Mouse (Mus musculus) small intestine, adult 2 months (tissue): Measurements from ENCODE around the gene Tmcc1. TPM values are rescaled to one million over a fixed set of nuclear protein-coding genes. Genes with fewer than 3 reads are reported as not detected.
"Not testable (repeated sequence)": the region's sequence is repeated elsewhere in the genome, so short reads cannot be mapped to it uniquely, and the experiment has no call there.

Source experiments
- H3K27ac ChIP-seq: fragments of 200-500 bp; 2 replicates; pipeline ENCODE4 v1.5.1; 2012; ENCODE audit warnings: low read depth, low read length, control low read depth, inconsistent platforms; ENCODE audit not compliant: insufficient read depth
- H3K27me3 ChIP-seq: fragments of 200-500 bp; 2 replicates; pipeline ENCODE4 v1.6.1; 2012; ENCODE audit warnings: mild to moderate bottlenecking, moderate library complexity, low read length, inconsistent platforms; ENCODE audit not compliant: control insufficient read depth, insufficient read depth
- H3K36me3 ChIP-seq: fragments of 200-500 bp; 2 replicates; pipeline ENCODE4 v1.6.1; 2012; ENCODE audit warnings: mild to moderate bottlenecking, low read length, control low read depth, inconsistent platforms; ENCODE audit not compliant: control insufficient read depth, insufficient read depth
- H3K4me1 ChIP-seq: fragments of 200-500 bp; 2 replicates; pipeline ENCODE4 v1.6.1; 2012; ENCODE audit warnings: low read length, inconsistent platforms, mixed read lengths; ENCODE audit not compliant: control insufficient read depth, insufficient read depth, insufficient read length
- H3K4me3 ChIP-seq: fragments of 200-500 bp; 2 replicates; pipeline ENCODE4 v1.5.1; 2012; ENCODE audit warnings: low read depth, mild to moderate bottlenecking, control low read depth, inconsistent platforms, low read length, moderate library complexity
- CTCF ChIP-seq: fragments of 200-500 bp; IDR thresholded peaks from 2 replicates; pipeline ENCODE4 v1.5.1; 2012; ENCODE audit warnings: low read depth, mild to moderate bottlenecking, control low read depth, inconsistent platforms, low read length, moderate library complexity, mixed read lengths; ENCODE audit not compliant: insufficient replicate concordance, insufficient read length; ENCODE audit errors: extremely low read depth
- POLR2A ChIP-seq: fragments of 200-500 bp; IDR thresholded peaks from 2 replicates; pipeline ENCODE4 v1.6.1; 2012; ENCODE audit warnings: low read depth, mild to moderate bottlenecking, control low read depth, inconsistent platforms, low read length, moderate library complexity
- WGBS: fragments of 180-500 bp; shearing (Covaris S2); methylation state at CpG from one replicate; pipeline ENCODE4 v1.1.7; 2018; 5-methylcytosine and 5-hydroxymethylcytosine counted together
- polyA plus RNA-seq: library from polyadenylated mRNA; depleted of rRNA; stranded (reverse); fragments of >200 nt; gene quantifications from 2 replicates; pipeline ENCODE4 v1.2.3, GENCODE M21; 2012; rRNA removed

Tmcc1 gene
- polyA plus RNA-seq: 4.0 and 11.7 TPM in 2 replicates

DNA sequence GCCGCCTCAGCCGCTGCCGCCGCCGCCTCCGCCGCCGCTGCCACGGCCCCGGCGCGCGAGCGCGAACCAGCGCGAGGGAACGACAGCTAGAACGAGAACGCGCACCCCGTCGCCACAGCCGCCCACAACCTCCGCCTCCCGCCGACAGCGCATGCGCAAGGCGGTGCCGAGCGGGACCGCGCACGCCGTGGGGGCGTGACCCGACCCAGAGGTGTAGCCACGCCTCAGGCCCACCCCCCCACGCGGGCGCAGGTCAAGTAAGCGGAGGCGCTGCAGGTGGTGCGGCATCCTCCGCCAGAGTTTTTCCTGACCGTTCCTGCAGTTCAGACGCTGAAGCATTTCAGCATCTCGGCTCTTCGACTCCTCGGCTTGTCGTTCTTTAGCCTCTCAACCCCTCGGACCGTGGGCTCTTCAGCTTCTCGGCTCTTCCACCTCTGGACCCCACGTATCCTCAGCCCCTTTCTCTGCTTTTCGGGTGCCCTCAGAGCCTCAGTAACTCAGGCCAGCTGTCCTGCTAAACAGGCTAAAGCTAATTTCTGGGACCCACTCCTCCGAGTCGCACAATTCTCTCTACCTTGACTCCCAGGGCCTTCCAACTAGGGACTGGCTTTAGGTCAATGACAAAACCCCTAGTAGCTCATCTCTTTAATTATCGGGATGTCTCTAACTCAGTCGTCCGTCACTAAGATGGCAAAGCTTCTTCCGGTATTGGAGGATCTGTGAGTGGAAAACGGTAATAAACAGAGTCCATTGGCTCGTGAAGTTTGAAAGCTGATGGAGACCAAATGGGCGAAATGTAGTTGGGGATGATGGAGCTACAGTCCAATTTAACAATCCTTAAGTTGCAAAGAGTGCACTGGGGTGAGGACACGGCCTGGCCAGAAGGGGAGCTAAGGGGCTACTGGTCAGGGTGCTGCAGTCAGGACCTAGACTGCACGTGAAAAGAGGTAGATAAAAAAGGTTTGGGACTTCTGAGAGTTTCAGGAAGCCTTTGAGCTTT lies at the start of gene Tmcc1:
TSS of gene Tmcc1 (minus strand) at position 93 of the 1,000 bp plus-strand sequence.
- H3K27ac ChIP-seq: peak within 1 kb of the TSS; percentile 19; the same call in 1 of the 2 replicates
- peaks cover 6% of the 10 kb centered on the region; the same call in 1 of the 2 replicates for H3K4me1 ChIP-seq
- no peaks in the 10 kb centered on the region for H3K36me3 ChIP-seq
- peak within 1 kb of the TSS; percentile 83 for H3K4me3 ChIP-seq
- H3K27me3 ChIP-seq: no peaks in the 10 kb centered on the region
- WGBS: 1% methylated on average over 68 of the region's 68 CpGs
- TF ChIP-seq CTCF (no peak), POLR2A (peak; percentile 68; the same call in 1 of the 2 replicates)

DNA sequence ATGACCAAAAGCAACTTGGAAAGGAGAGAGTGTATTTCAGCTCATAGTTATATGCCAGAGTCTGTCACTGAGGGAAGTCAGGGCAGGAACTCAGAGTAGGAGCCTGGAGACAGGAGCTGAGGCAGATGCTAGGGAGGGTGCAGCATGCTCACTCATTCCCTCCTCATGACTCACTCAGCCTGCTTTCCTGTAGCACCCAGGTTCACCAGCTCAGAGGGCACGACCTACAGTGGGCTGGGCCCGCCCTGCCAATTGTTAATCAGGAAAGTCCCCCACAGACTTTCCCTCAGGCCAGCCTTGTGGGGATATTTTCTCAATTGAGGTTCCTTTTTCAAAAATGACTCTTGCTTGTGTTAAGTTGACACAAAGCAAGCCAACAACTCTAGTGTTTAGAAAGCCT lies 47.1 kb upstream of the Tmcc1 start:
- H3K36me3 ChIP-seq: peaks cover 57% of the 10 kb centered on the region
- TF ChIP-seq CTCF: no peak
- TF ChIP-seq POLR2A: no peak
- 64% methylated on average over 2 of the region's 2 CpGs for WGBS
- no peak overlapping the region for H3K27ac ChIP-seq
- H3K4me3 ChIP-seq: no peak overlapping the region
- H3K4me1 ChIP-seq: no peaks in the 10 kb centered on the region
- H3K27me3 ChIP-seq: no peaks in the 10 kb centered on the region

DNA sequence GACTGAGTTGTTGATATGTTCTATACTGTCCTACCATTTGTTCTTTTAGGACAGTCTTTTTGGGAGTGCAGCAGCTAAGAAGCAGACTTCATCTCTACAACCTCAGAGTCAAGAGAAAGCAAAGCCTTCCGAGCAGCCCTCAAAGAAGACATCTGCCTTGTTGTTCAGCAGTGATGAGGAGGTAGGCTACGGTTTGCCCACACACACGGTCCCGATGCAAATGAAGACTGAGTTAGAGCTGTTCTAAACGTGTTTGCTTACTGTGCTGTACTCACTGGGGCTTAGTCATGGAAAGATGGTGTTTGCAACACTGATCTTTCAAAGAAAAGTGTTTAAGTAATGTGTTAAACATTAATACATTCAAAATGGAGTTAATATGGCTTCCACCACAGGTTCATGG lies 44.8 kb upstream of the Tmcc1 start:
- Histone ChIP-seq H3K36me3 (peaks cover 48% of the 10 kb centered on the region), H3K4me1 (no peaks in the 10 kb centered on the region), H3K27me3 (no peaks in the 10 kb centered on the region), H3K4me3 (no peak overlapping the region), H3K27ac (no peak overlapping the region)
- 89% methylated on average over 5 of the region's 5 CpGs for WGBS
- no peak for TF ChIP-seq CTCF
- TF ChIP-seq POLR2A: no peak

DNA sequence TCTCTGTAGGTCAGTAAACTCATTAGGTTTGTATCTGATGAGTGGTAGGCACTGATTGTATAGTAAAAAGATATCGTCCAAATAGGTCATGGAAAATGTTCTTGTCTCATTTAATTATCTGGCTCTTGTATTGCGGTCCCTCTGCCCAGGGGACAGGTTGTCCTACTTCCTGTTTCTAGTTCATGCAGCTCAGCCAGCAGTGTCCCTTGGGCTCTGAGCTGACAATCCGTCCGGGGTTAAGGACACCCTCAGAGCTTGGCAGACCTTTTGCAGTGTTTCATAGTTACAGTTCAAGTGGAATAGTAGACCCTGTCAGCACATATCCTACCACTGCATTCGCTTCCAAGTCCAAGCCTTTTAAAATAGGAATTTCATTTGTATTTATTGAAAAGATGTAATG lies 42.0 kb upstream of the Tmcc1 start:
- TF ChIP-seq POLR2A: no peak
- no peak for TF ChIP-seq CTCF
- WGBS: 84% methylated on average over 5 of the region's 5 CpGs
- Histone ChIP-seq H3K27ac (no peak overlapping the region), H3K4me3 (no peak overlapping the region), H3K4me1 (no peaks in the 10 kb centered on the region), H3K36me3 (peaks cover 47% of the 10 kb centered on the region), H3K27me3 (no peaks in the 10 kb centered on the region)

DNA sequence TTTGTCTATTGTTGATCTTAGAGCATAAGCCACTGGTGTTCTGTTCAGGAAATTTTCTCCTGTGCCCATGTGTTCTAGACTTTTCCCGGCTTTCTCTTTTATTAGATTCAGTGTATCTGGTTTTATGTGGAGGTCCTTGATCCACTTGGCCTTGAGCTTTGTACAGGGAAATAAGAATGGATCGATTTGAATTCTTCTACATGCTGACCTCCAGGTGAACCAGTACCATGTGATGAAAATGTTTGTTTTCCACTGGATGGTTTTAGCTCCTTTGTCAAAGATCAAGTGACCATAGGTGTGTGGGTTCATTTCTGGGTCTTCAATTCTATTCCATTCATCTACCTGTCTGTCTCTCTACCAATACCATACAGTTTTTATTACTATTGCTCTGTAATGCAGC lies 41.5 kb upstream of the Tmcc1 start:
- H3K27ac ChIP-seq, H3K27me3 ChIP-seq, H3K4me1 ChIP-seq, H3K4me3 ChIP-seq: not testable (repeated sequence)
- peaks cover 46% of the 10 kb centered on the region for H3K36me3 ChIP-seq
- WGBS: 63% methylated on average over 2 of the region's 2 CpGs

DNA sequence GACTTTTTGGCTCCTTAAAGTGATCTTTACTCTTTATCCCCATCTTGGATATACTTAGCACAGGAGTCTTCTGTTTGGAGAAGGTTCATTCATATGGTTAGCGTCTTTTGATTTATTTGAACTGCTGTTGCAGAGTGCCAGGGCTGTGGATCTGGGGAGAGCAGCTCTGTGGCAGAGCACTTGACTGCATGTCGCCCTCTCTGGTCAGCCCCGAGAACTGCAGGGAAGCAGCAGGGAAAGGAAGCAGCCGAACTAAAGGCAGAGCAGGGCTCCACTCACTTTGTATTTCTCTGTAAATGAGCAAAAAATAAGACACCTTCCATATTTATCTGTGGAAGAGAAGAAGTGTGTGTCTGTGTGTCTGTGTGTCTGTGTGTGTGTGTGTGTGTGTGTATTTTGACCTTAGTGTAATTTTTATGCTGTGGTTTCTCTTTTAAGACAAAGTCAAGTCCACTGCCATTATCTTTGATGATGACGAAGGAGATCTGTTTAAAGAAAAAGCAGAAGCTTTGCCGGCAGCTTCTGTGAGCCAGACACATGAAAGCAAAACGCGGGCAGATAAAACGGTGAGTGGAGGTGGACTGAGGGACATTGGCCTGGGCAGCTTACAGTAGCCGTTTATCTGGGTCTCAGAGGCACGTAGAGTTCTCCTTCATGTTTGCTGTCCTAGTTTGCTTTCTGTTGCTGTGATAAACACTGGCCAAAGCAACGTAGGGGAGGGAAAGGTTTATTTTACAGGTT lies 35.7 kb upstream of the Tmcc1 start:
- peaks cover 43% of the 10 kb centered on the region for H3K36me3 ChIP-seq
- no peaks in the 10 kb centered on the region for H3K4me1 ChIP-seq
- H3K27me3 ChIP-seq: no peaks in the 10 kb centered on the region

DNA sequence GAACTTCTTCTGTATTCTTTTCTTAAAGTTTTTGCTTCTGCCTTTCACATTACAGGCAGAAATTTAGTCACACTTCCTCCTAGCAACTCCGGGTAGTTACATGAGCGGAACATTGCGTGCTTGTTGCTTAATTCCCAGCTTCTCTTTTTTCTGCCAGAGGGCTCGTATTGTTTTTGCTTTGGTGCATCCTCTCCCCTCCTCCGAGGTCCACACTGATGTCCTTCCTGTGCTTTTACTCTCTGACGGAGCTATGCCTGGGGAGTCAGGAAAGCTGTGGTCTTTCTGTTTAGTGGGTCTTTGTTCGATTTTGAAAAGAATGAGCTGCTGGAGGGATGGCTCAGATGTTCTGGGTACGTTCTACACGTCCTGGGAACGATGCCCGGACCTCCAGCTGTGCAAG lies 34.5 kb upstream of the Tmcc1 start:
- H3K36me3 ChIP-seq: peaks cover 48% of the 10 kb centered on the region

More for the DNA sequence above, 35.7 kb upstream of the Tmcc1 start:
- 61% methylated on average over 12 of the region's 12 CpGs for WGBS
- TF ChIP-seq CTCF: peak; percentile 83
- no peak for TF ChIP-seq POLR2A
- Histone ChIP-seq H3K27ac (no peak overlapping the region), H3K4me3 (no peak overlapping the region)

More for the DNA sequence above, 34.5 kb upstream of the Tmcc1 start:
- Histone ChIP-seq H3K4me3 (no peak overlapping the region), H3K27me3 (no peaks in the 10 kb centered on the region), H3K4me1 (no peaks in the 10 kb centered on the region), H3K27ac (peak overlapping the region; percentile 17; the same call in 1 of the 2 replicates)
- WGBS: 81% methylated on average over 11 of the region's 11 CpGs
- TF ChIP-seq POLR2A (no peak), CTCF (no peak)
